Mouse (Mus musculus) 3134 (cell line): ENCODE measurements at regions not wholly inside any gene's neighbourhood (a gene's known extent, or its start where the extent isn't known, plus 50 kb on each side); places are given as distances from the start of the nearest gene placed in this dataset.

Experiments
- DNase-seq: peaks from one replicate; pipeline ENCODE4 v3.0.0-alpha.2; 2011; ENCODE audit warnings: low spot score; ENCODE audit not compliant: insufficient read length; ENCODE audit errors: extremely low read depth

- no peak for DNase-seq
Measured at GRCm38 (mm10) chr3:17661987-17662386, 286.2 kb upstream of the Cypt12 start.

DNA sequence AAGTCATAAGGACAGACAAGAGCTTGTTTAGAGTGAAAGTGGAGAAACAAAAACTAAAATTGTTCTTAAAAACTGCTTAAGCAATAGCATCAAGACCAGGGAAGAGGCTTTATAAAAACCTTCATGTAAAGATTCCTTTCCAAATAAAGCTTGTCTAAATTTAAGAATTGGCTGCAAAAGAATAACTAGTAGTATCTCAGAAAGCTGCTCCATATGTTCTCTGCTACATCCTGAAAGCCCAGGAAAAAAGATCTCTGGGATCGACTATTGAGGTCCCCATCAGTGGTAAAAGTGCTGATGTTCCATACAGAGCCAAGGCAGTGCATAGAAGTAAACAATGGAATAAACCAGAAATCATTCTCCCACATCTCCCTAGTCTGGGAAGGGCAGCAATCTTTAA lies 281.2 kb upstream of the Cypt12 start:
- no peak for DNase-seq

- DNase-seq, result no peak
Measured at GRCm38 (mm10) chr3:17668839-17669238, 279.4 kb upstream of the Cypt12 start.
